Mouse (Mus musculus): ENCODE measurements around the gene Tbx1. TPM values are rescaled to one million over a fixed set of nuclear protein-coding genes. Genes with fewer than 3 reads are reported as not detected.

The Tbx1 gene
- total RNA-seq, 2 experiments from 2014 or later: 8.7 to 11.1 TPM

GRCm38 (mm10) chr16:18623751-18624540, 33.5 kb upstream of the Tbx1 start:
- intact Hi-C loops (cut with DNase I): no loop called here

DNA sequence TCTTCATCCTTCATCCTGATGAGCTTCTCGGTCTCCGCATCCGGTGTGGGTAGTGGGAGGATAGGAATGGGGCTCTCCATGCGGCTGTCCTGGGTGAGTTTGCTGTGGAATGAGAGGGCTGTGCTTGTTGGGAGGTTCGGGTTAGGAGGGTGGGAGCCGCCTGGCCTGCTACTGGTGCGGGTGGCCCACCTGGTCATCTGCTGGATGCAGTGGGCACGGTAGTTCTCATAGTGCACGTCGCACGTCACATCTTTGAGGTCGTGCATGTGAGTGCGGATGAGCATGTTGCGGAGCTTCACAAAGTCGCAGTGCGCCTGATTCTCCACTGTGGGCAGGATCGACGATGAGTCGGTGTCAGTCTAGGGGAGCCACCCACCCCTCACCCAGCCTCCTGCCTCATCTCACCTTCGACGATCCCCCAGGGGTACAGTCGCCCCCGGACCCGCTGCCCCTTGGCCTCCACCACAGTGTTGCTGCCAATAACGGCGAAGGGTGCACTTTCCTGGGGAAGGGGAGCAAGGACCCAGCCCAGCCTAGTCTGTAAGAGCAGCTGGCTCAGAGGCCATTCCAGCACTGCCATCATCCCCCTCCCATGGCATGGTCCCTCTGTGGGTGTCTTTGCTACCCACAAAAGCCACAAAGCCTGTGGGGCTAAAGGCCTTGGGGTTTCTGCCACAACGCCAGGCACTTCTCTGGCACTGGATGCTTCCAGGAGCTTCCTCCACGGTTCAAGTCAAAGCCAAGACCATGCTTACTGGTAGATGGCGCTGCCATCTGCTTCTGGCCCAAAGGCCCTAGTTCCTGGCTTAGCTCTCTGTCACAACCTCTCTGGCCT, 32.7 kb upstream of the Tbx1 start:
- intact Hi-C loops (cut with DNase I): no loop called here
- no peak for DNase-seq

More at GRCm38 (mm10) chr16:18623751-18624540, 33.5 kb upstream of the Tbx1 start:
- no peak for DNase-seq

DNA sequence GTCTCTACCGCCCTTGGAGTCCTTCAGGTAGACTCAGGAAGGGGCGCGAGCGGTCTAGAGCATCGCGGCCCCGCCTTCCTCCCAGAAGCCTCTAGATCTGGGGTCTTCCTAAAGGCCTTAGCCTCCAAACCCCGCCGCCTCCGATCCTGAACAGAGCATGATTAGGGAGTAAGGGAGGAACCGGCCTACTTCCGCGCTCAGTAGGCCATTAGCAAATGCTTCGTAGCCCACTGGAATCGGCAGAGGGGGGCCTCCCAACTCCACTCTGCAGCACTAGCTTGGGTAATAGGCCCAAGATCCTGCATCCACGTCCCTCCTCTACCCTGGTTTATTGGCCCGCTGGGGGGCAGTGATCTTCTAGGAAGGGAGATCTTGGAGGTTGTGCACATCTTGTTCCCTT, 31.5 kb upstream of the Tbx1 start, which contains the start of gene Gp1bb:
Gene Gp1bb (minus strand): TSS at position 385 of the 400 bp plus-strand sequence.
- intact Hi-C loops (cut with DNase I): no loop called here
- no peak for DNase-seq

DNA sequence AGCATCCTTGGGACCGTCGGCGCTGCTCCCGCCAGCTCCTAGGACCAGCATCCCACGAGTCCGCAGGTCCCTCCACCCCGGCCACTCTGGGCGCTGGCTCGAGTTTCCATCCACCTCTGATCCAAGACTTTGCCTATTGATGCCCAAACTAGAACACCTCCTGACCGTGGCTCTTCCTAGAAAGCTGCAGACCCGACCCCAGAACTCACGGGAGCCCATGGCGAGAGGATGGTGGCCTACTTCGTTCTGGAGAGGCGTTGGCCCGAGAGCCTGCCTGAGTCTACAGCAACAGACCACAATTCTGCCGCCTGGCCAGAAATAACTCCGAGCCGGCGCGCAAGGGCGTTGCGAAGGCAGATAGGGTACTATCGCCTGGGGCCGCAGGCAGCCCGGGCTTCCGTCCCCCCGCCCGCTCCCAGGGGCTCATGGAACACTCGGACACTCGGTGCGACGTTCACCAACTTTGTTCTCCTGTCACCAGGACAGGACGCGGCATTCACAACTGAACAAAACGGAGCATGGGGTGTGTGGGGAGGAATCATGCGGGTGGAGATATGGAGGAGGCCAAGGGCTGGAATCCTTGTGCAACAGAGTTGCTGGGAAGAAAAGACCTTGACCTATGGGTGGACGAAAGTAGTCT, 31.0 kb upstream of the Tbx1 start:
- DNase-seq: no peak
- intact Hi-C loops (cut with DNase I): no loop called here

DNA sequence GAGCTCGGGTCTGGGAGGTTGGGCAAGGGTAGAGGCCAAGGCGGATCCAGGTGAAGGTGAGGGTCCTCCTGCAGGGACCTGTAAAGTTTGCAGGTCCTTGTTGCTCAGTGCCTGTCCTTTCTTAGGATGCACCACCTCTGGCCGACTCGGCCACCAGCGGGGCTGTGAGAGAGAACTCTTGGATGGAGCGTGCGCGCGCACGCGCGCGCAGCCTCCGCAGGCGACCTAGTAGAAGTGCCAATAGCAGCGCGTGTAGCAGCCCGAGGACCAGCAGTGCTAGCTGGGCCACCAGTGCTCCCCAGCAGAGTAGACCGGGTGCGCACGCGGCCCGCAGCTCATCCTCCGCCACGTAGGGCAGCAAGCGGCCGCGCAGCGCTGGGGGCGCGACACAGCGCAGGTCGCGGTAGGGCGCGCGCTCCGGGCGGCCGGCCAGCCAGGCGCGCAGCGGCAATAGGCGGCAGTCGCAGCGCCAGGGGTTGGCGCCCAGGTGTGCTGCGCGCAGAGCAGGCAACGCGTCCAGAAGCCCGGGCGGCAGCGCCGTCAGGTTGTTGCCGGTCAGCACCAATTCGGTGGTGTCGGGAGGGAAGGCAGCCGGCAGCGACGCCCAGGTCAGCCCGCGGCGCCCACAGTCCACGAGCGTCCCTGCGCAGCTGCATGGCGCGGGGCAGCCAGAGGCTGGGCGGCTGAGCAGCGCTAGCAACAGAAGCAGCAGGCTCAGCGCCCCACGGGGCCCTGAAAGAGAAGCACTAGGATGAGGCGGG, 30.3 kb upstream of the Tbx1 start:
- intact Hi-C loops (cut with DNase I): no loop called here
- DNase-seq: no peak

DNA sequence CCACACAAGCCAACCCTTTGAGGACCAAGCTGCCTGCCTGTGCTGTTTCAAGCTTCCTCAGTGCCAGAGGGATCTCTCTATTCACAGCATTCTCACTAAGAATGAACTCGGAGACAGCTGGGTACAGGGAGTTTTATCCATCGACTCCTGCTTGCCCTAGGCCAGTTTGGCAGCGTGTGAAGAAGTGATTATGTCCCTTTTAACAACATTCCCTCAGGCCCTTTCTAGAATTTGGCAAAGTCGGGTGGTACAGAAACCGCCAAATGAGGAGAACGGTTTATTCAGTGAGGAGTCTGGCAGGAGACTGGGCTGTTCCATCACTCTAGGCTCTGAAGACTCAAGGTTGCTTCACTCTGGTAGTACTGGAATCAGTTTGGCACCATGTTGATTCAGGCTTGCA, 29.7 kb upstream of the Tbx1 start:
- no peak for DNase-seq
- intact Hi-C loops (cut with DNase I): no loop called here

- DNase-seq: no peak
- intact Hi-C loops (cut with DNase I): loop anchor here (5.0 kb wide), 2 partner anchors 82 to 272 kb away; partner anchors contain the start of genes Arvcf and Tango2
These were observed 28.6 kb upstream of the Tbx1 start for GRCm38 (mm10) chr16:18619110-18619509.

- no peak for DNase-seq
- intact Hi-C loops (cut with DNase I): loop anchor here (5.0 kb wide), 2 partner anchors 81 to 271 kb away; partner anchors contain the start of genes Arvcf and Tango2
These were observed 27.8 kb upstream of the Tbx1 start for GRCm38 (mm10) chr16:18618297-18618696.

DNA sequence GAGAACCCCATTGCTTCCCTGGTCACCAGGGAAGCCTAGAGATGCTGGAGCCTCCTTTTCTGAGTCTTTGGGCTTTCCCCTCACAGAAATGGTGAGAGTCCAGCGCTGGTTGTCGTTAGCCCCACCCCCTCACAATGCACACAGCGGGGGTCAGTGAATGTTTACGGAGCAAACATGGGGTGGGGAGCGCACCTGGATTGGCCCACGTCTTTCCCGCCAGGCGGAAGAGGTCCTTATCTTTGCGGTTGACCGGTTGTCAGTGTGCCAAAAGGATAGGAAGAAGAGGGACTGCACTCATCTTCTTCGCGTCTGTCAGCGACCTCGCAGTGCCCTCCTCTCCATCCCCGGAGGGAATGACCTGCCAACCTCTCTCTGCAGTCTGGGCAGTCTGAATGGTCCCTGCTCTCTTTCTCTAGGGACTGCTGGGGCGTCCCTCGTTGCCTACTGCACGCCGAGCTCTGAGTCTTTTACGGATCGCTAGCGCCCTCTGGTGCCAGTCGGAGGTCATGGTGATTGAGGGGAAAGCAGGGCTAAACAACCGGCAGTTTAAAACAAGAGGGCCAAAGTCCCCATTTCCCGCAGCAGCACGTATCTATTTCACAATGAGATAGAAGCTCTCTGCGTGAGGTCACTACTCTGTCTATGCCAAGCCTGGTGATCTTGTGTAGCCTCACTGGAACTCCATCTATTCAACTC, 27.0 kb upstream of the Tbx1 start:
- intact Hi-C loops (cut with DNase I): loop anchor here (1.0 to 5.0 kb wide), 3 partner anchors 80 to 270 kb away; partner anchors contain the start of genes Arvcf and Tango2
- peak; percentile 82 to 86 for DNase-seq

GRCm38 (mm10) chr16:18613301-18613700, 22.8 kb upstream of the Tbx1 start:
- peak in 1 of 2 experiments; percentile 8 for DNase-seq
- intact Hi-C loops (cut with DNase I): no loop called here

- intact Hi-C loops (cut with DNase I): no loop called here
- DNase-seq: no peak
These were observed 21.3 kb upstream of the Tbx1 start for GRCm38 (mm10) chr16:18611752-18612151.

DNA sequence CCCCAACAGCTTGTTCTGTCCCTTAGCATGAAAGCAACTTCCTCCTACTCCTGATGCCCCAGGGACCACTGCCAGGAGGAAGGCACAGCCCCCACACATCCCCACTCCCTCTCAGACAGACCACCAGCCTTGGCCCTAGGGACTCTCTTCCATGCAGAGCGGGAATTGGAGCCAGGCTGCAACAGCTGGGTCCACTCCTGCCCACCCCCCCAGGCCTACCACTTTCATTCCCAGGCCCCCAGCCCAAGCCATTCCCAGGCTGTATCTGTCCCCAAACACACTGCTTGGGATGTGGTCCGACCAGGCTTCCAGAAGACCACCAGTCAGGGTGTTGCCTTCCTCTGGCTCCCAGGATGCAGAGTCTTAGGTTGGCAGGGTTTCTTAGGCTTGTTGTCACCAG, 18.6 kb upstream of the Tbx1 start:
- no peak for DNase-seq

DNA sequence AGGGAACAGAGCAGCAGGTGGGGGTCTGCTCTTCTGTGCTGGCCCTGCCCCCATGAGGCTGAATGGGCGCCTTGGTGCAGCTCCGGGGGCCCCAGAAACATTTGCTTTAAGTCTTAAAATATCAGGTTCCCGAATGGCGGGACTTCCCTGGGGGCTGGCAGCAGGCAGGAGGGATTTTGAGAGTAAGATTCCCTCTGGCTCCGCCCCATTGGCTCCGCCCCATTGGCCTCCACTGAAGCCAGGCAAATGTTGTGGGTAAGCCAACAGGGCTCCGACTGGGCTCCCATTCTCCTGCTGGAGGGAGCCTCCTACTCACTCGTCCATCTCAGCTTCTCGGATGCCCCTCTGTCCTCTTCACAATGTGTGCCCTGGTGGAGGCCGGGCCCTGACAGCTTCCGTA, 17.8 kb upstream of the Tbx1 start:
- peak in 1 of 2 experiments; percentile 52 for DNase-seq
- intact Hi-C loops (cut with DNase I): loop anchor here (5.0 kb wide), 1 partner anchor 111 kb away; the partner anchor contains the start of genes Gnb1l and Rtl10

More for the DNA sequence above, 18.6 kb upstream of the Tbx1 start:
- intact Hi-C loops (cut with DNase I): loop anchor here (5.0 kb wide), 1 partner anchor 112 kb away; the partner anchor contains the start of genes Gnb1l and Rtl10

- intact Hi-C loops (cut with DNase I): loop anchor here (5.0 kb wide), 1 partner anchor 108 kb away; the partner anchor contains the start of genes Gnb1l and Rtl10
- no peak for DNase-seq
These were observed 15.2 kb upstream of the Tbx1 start for GRCm38 (mm10) chr16:18605705-18606104.

- peak; percentile 46 to 69 for DNase-seq
- intact Hi-C loops (cut with DNase I): no loop called here
These were observed 13.8 kb upstream of the Tbx1 start for GRCm38 (mm10) chr16:18604267-18604701.

DNA sequence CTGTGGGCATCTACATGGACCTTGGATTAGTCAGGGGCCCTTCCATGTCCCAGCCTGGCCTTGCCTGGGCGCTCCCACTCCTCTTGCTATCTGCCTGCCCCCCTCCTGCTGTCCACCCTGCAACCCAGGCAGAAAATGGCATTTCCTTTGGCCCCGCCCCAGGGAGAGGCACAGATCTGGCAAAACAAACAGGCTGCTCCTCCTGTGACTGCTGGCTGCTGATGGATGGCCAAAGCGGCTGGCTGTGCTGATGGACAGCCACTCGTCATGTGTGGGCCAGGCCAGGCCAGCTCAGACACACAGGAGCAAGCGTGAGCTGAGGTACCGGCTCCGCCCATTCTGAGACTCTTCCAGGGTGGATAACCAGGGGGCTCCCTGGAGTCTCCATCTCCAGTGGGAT, 11.0 kb upstream of the Tbx1 start:
- DNase-seq: peak in 1 of 2 experiments; percentile 35
- intact Hi-C loops (cut with DNase I): no loop called here

- DNase-seq: no peak
- intact Hi-C loops (cut with DNase I): no loop called here
These were observed 7.5 kb upstream of the Tbx1 start for GRCm38 (mm10) chr16:18598006-18598405.

DNA sequence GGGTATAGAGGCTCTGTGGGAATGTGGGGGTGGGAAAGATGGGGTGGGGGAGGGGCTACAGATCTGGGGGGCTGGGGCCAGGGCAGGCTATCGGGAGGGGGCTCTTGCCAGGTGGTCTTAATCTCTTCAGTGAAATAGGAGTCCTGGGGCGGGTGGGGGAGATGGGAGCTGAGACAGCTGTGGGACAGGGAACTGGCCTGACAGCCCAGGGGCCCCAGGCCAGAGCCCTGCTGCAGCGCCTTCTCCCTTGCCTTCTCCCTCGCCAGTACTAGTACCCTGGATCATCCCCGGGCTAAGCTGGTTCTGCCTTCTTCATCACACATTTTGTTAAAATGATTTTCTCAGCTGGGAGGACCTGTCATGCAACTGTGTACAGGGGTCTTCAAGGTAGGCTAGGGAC, 5.8 kb upstream of the Tbx1 start:
- no peak for DNase-seq
- intact Hi-C loops (cut with DNase I): no loop called here

DNA sequence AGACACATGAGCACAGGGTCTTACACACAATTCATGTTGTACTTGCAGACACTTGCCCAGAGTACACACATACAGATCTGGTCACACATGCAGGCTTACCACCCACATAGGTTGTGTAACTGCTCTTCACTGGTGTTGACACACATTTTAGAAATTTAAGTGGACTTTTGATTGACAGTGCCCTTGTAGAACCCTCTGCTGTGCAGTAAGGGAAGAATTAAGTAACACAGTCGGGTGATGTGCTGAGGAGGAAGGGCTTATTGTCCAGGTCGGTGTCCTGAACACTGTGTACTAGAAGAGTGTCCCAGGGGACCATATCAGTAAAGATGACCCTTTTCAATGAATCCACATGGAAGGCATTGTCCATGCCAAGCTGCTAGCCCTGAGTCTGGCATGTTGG, 3.5 kb upstream of the Tbx1 start:
- intact Hi-C loops (cut with DNase I): no loop called here
- DNase-seq: no peak

Data from gastrocnemius, postnatal 36 days (tissue).